Mouse (Mus musculus) embryo, embryonic 10.5 days (tissue): ENCODE data around the gene Cyp26b1.
A peak's percentile ranks its signal among the peaks of the same experiment; 100 is the strongest.
"Not testable (repeated sequence)": the region's sequence is repeated elsewhere in the genome, so short reads cannot be mapped to it uniquely, and the experiment has no call there.

Experiments used
- DNase-seq: peaks from one replicate; pipeline ENCODE4 v3.0.0-alpha.2; 2015; ENCODE audit warnings: low spot score

The Cyp26b1 gene

GRCm38 (mm10) chr6:84593693-84594092 lies at the start of gene Cyp26b1:
Gene Cyp26b1 (minus strand): TSS chr6:84593908.
- no peak for DNase-seq

- no peak for DNase-seq
Observed at GRCm38 (mm10) chr6:84641062-84641431, 47.3 kb upstream of the Cyp26b1 start.

GRCm38 (mm10) chr6:84640324-84641061 lies 46.8 kb upstream of the Cyp26b1 start:
- peak; percentile 71 for DNase-seq

DNA sequence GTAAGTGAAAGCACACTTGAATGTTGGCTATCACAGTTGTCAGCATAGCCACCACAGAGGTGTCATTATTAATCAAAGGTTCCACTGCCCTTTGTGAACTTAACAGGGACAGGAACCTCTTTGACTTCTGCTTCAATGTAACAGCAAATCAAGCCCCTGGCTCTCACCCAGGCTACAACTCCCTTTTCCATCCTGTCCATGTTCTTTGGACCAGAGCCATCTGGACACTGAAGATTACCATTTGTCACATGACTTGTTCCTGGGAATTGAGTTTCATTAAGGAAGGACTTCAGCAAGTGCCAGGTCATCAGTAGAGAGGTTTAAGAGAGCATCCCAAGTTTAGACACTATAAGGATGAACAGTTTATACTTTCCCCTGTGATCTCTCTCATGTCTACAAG lies 44.5 kb upstream of the Cyp26b1 start:
- no peak for DNase-seq

DNA sequence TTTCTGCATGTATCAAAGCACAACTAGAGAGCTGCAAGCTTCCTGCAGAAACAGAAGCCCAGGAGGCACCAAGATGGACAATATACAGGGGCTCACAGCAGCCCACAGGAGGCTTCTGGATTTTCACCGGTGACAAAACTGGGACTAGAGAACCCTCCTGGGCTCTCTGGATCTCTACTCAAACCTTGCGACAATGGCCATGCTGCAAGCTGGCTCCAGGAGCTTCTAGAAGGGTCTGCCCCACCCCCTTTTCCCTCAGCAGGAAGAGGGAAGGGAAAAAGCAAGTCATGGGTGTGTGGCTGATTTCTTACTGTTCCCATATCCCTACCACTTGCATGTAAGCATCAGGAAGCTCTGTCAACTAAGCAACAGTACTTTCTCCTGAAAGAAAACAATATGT lies 37.9 kb upstream of the Cyp26b1 start:
- no peak for DNase-seq

GRCm38 (mm10) chr6:84630276-84630675 lies 36.6 kb upstream of the Cyp26b1 start:
- DNase-seq: peak; percentile 45

- DNase-seq: no peak
Observed at GRCm38 (mm10) chr6:84628831-84629230, 35.1 kb upstream of the Cyp26b1 start.

- DNase-seq: no peak
Observed at GRCm38 (mm10) chr6:84626398-84626797, 32.7 kb upstream of the Cyp26b1 start.

DNA sequence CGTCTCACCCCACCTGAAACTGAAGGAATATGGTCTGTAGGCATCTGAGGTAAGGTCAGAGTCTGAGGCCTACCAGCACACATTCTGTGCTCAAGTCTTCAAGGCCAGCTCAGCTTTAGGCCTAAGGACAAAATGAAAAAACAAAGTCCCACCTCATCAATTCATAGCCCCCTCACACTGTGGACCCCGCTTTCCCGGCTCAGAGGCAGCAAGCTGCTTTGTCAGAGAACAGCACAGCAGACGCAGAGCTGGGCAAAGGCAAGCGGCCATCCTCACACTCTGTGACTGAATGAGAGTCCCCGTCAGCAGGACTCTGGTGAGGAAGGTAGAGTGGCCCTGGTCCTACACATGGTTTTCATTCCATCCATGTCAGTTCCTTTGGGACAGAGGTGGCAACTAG lies 25.5 kb upstream of the Cyp26b1 start:
- DNase-seq: no peak

GRCm38 (mm10) chr6:84617051-84617450 lies 23.3 kb upstream of the Cyp26b1 start:
- DNase-seq: no peak

DNA sequence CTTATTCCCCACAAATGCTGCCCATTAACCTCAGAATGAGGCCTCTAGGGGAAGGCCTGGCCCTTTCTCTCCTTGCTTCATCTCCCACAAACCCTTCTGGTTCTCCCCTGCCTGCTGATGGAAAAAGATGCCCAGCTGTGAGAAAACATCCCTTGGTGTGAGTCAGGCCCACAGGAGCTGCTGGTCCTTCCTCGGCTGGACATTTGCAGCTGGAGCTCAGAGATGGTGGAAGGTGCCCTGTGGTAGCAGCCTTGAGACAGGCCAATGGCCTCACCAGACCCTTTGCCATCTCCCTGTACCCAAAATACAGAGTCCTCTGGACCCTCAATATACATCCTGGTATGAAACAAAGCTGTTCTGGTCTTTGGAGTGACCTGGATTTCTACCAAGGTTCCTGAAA lies 22.9 kb upstream of the Cyp26b1 start:
- no peak for DNase-seq

- DNase-seq: no peak
Observed at GRCm38 (mm10) chr6:84613561-84613960, 19.9 kb upstream of the Cyp26b1 start.

DNA sequence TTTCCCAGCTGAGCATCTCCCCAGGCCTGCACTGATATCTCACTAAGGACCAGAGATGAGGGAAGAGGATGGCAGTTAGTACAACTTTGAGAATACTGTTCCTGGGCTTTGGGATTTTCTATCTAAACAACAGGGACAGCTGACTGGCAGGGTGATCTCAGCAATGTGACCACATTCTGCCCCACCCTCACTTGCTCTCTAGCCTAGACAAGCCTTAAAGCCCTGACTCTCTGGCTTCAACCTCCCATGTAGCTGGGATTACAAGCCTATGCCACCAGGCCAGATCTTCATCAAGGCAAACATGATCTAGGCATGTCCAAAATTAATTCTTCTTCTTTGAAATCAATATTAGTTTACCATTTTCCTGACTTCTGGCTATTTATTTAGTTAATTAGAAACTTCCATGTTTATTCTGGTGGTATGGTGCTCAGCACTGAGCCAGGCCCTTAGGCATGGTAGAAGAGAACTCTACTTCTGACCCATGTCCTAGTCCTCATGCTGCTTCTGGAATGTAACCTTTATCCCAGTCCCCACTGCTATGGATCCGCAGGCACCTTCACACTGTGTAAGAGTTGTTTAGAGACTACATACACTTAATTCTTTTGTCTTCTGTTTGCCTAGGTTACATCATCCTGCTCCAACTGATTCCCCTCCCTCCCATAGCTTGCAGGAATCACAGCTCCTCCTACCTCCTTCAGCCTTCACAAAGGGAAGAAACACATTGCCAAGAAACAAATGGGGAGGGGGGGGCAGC lies 7.6 kb upstream of the Cyp26b1 start:
- no peak for DNase-seq

DNA sequence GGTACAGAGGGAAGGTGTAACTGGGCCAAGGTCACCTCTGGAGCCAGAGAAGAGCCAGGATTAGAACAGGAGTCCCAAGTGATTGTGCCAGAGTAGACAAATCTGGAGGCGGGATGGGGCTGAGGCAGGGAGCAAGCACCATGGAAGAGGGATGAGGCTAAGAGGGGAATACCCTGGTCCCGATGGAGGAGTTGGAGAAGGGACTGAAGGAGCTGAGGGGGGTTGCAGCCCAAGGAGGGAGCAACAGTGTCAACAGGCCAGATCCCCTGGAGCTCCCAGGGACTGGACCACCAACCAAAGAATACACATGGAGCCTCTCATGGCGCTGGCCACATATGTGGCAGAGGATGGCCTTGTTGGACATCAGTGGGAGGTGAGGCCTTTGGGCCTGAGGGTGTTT lies 5.6 kb upstream of the Cyp26b1 start:
- DNase-seq: not testable (repeated sequence)

DNA sequence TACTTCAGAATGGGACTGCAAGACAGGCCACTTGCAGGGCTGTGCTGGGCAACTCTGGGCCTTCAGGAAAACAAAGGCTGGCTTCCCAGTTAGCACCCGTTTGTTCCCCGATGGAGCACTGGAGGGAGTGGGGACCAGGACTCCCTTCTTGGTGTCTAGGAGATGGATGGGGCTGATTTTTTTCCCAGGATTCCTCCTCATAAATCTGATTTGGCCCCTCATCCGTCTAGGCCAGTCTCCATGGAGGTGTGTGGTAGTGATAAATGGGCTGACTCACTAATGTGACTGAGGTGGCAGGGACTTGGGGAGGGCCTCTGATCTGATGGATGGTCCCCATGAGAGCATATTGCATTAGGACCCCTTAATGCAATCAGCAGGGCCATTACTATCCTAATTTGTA lies 5.0 kb upstream of the Cyp26b1 start:
- DNase-seq: no peak

- DNase-seq: peak; percentile 58
Observed at GRCm38 (mm10) chr6:84594626-84595025, 918 bp upstream of the Cyp26b1 start.

- no peak for DNase-seq
Observed at GRCm38 (mm10) chr6:84590961-84591745, 2.6 kb downstream of the Cyp26b1 start.

- peak; percentile 93 for DNase-seq
Observed at GRCm38 (mm10) chr6:84589742-84590686, 3.7 kb downstream of the Cyp26b1 start.

DNA sequence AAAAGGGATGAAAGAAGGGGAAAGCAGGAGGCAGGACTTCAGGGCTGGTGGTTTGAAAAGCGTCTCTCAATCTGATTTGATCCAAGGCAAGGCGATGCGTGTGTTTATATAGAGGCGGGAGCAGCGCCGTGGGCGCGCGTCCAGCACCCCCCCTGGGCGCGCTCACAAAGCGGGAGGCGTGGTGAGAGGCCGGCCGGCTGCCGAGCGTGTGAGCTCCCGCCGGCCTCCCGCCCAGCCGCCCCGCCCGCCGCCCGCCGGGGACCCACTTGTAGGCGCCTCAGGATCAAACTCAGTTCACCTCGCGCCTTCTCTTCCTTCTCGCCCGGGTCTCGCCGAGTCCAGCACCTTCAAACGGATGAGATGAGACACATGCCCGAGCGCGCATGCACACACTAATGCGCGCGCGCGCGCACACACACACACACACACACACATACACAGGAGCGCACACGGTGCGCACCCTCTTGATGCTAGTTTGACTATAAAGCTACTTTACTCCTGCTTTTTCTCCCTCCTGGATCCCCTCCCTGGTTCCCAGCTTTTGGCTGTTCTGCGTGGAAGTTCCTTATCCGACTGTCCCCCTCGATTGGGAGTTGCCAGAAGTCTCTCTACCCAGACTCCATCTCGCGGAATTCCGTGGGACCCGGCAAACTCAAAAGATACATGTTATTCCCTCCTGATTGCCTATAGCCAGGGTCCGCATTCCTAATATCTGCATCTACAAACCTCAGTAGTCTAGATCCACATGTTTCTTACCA lies 4.6 kb downstream of the Cyp26b1 start:
- peak; percentile 75 for DNase-seq

- peak; percentile 53 for DNase-seq
Observed at GRCm38 (mm10) chr6:84588221-84588894, 5.3 kb downstream of the Cyp26b1 start.
